Comparison of ENCODE assay signal across 35 mouse cellular contexts in the genomic region with DNA sequence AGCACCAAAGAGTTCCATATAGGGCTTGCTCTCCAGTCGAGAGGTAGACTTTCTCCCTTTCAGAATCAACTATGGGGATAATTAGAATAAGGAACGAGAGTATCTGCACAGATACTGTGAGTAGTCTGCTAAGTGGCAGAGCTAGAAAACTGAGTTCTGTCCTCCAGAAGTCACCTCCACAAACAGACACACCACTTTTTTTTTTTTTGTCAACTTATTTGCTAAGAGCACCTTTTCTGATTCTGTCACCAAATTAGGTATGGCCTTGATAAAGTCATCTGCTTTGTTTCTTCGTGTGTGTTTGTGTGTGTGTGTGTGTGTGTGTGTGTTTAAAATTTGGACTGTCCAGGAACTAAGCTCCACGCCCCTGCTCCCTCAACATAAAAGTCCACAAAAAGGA. TPM values are rescaled to one million over a fixed set of nuclear protein-coding genes. Genes with fewer than 3 reads are reported as not detected.
DNase-seq lines count a peak whose midpoint lies in the region; ATAC-seq and TF ChIP-seq lines count a peak whose summit lies in the region.
"Had no signal": no experiment of that assay in that cellular context is flagged by ENCODE, and none has a peak within 500 bp of the region (broad histone marks: within the 10 kb centered on the region; RNA-seq: fewer than 3 reads in every experiment).

No protein-coding gene starts in this region.

- peak overlapping the region; percentile 60; the same call in 1 of the 2 replicates for H3K4me2 ChIP-seq in forebrain, embryonic 13.5 days
- no peak overlapping the region for H3K4me2 ChIP-seq in forebrain, embryonic 16.5 days (ENCODE audit: low read length)
- peak overlapping the region; percentile 100 for H3K4me2 ChIP-seq in midbrain, embryonic 11.5 days
- H3K4me2 ChIP-seq in midbrain, embryonic 16.5 days (ENCODE audit: low read length) = peak overlapping the region; percentile 52
- H3K4me2 ChIP-seq: embryonic facial prominence, embryonic 12.5 days; hindbrain, embryonic 12.5 days; liver, embryonic 12.5 days; neural tube, embryonic 15.5 days; stomach, embryonic 15.5 days had no signal

- no peak for TF ChIP-seq POLR2A in brain, embryonic 14.5 days (IDR thresholded peaks at IDR 0.05; ENCODE audit: borderline replicate concordance, extremely low read depth, insufficient read depth, insufficient read length, poor library complexity, severe bottlenecking)

- 62% methylated on average over 4 of the region's 4 CpGs for WGBS in forebrain, embryonic 13.5 days
- 66% methylated on average over 4 of the region's 4 CpGs for WGBS in forebrain, embryonic 16.5 days
- WGBS in midbrain, embryonic 11.5 days = 34% methylated on average over 4 of the region's 4 CpGs
- WGBS in midbrain, embryonic 16.5 days = 30% methylated on average over 4 of the region's 4 CpGs
- 64% methylated on average over 4 of the region's 4 CpGs for WGBS in heart, embryonic 10.5 days

- peaks cover 93% of the 10 kb centered on the region for H3K27me3 ChIP-seq in forebrain, embryonic 13.5 days
- peaks cover 64% of the 10 kb centered on the region for H3K27me3 ChIP-seq in forebrain, embryonic 16.5 days (replicated peaks; ENCODE audit: control insufficient read depth, insufficient read depth, low read length)
- H3K27me3 ChIP-seq in midbrain, embryonic 11.5 days (ENCODE audit: control insufficient read depth, insufficient read depth, low read length) = no peaks in the 10 kb centered on the region
- peaks cover 20% of the 10 kb centered on the region for H3K27me3 ChIP-seq in midbrain, embryonic 16.5 days (ENCODE audit: control insufficient read depth, insufficient read depth, low read depth, low read length)
- H3K27me3 ChIP-seq in heart, embryonic 10.5 days (ENCODE audit: insufficient read depth, poor library complexity, severe bottlenecking) = peaks cover 99% of the 10 kb centered on the region

- TF ChIP-seq CTCF in brain, embryonic 14.5 days (IDR thresholded peaks at IDR 0.05; ENCODE audit: borderline replicate concordance, extremely low read depth, insufficient read depth, insufficient read length) = no peak

- peak; percentile 3 for DNase-seq in brain, embryonic 14.5 days (ENCODE audit: low read depth)
- peak; percentile 87 for DNase-seq in midbrain, embryonic 11.5 days (ENCODE audit: low spot score, missing footprints)
- no peak for DNase-seq in heart, embryonic 10.5 days (ENCODE audit: low spot score)
- no peak for DNase-seq in adrenal gland, postnatal 14 days
- DNase-seq: adrenal gland, adult 2 months; cerebellum, adult 9-10 months; cerebellum, postnatal 36 days; gastrocnemius, postnatal 10 days; heart, postnatal 14 days; kidney, postnatal 14 days; left cerebral cortex, postnatal 4 days; liver, postnatal 0 days; lung, postnatal 4 days; retina, postnatal 1 day; right cerebral cortex, postnatal 14 days; thymus, postnatal 14 days had no signal

- peaks cover 35% of the 10 kb centered on the region for H3K4me1 ChIP-seq in forebrain, embryonic 13.5 days
- peaks cover 6% of the 10 kb centered on the region; the same call in 1 of the 2 replicates for H3K4me1 ChIP-seq in forebrain, embryonic 16.5 days (replicated peaks; ENCODE audit: control insufficient read depth, insufficient read depth, low read length)
- peaks cover 52% of the 10 kb centered on the region for H3K4me1 ChIP-seq in midbrain, embryonic 11.5 days (ENCODE audit: control insufficient read depth, insufficient read depth, low read length)
- H3K4me1 ChIP-seq in midbrain, embryonic 16.5 days (ENCODE audit: control insufficient read depth, insufficient read depth, low read length) = peaks cover 4% of the 10 kb centered on the region; the same call in 1 of the 2 replicates
- H3K4me1 ChIP-seq in heart, embryonic 10.5 days = peaks cover 9% of the 10 kb centered on the region
- H3K4me1 ChIP-seq: embryonic facial prominence, embryonic 12.5 days; neural tube, embryonic 15.5 days had no signal

- no peak overlapping the region for H3K4me3 ChIP-seq in forebrain, embryonic 13.5 days
- H3K4me3 ChIP-seq in forebrain, embryonic 16.5 days (replicated peaks; ENCODE audit: low read length) = no peak overlapping the region
- H3K4me3 ChIP-seq in midbrain, embryonic 11.5 days (ENCODE audit: low read depth, low read length) = peak overlapping the region; percentile 95
- H3K4me3 ChIP-seq in midbrain, embryonic 16.5 days (ENCODE audit: low read depth, low read length) = peak overlapping the region; percentile 38; the same call in 1 of the 2 replicates
- H3K4me3 ChIP-seq in heart, embryonic 10.5 days = no peak overlapping the region
- H3K4me3 ChIP-seq: embryonic facial prominence, embryonic 12.5 days; hindbrain, embryonic 12.5 days; left cerebral cortex, adult 2 months; liver, embryonic 12.5 days; megakaryocyte, embryonic 14.5 days; neural tube, embryonic 15.5 days; stomach, embryonic 15.5 days had no signal

- no peak for ATAC-seq in forebrain, embryonic 13.5 days
- ATAC-seq in forebrain, embryonic 16.5 days = no peak
- ATAC-seq in midbrain, embryonic 11.5 days (ENCODE audit: low FRiP score) = no peak
- no peak for ATAC-seq in midbrain, embryonic 16.5 days
- ATAC-seq: activated CD4-positive, CD25-positive, alpha-beta regulatory T cell, adult 4 months; CD4-positive, CD25-positive, alpha-beta regulatory T cell, adult 4 months; intestine, postnatal 0 days; liver, embryonic 12.5 days; liver, postnatal 0 days had no signal

- H3K36me3 ChIP-seq in forebrain, embryonic 13.5 days (ENCODE audit: poor library complexity, severe bottlenecking) = no peaks in the 10 kb centered on the region
- no peaks in the 10 kb centered on the region for H3K36me3 ChIP-seq in forebrain, embryonic 16.5 days (ENCODE audit: control insufficient read depth, insufficient read depth)
- H3K36me3 ChIP-seq in midbrain, embryonic 11.5 days (ENCODE audit: control insufficient read depth, insufficient read depth, low read length) = peaks cover 7% of the 10 kb centered on the region; the same call in 1 of the 2 replicates
- no peaks in the 10 kb centered on the region for H3K36me3 ChIP-seq in midbrain, embryonic 16.5 days (ENCODE audit: control insufficient read depth, insufficient read depth, low read length)
- no peaks in the 10 kb centered on the region for H3K36me3 ChIP-seq in heart, embryonic 10.5 days
- H3K36me3 ChIP-seq: embryonic facial prominence, embryonic 12.5 days; hindbrain, embryonic 12.5 days; liver, embryonic 12.5 days; neural tube, embryonic 15.5 days; stomach, embryonic 15.5 days had no signal

- H3K9ac ChIP-seq in forebrain, embryonic 13.5 days = no peak overlapping the region
- H3K9ac ChIP-seq in forebrain, embryonic 16.5 days (replicated peaks; ENCODE audit: low read depth, low read length) = no peak overlapping the region
- H3K9ac ChIP-seq in midbrain, embryonic 11.5 days (ENCODE audit: low read length) = peak overlapping the region; percentile 100
- no peak overlapping the region for H3K9ac ChIP-seq in midbrain, embryonic 16.5 days (ENCODE audit: low read depth, low read length)
- H3K9ac ChIP-seq: embryonic facial prominence, embryonic 12.5 days; hindbrain, embryonic 12.5 days; liver, embryonic 12.5 days; liver, postnatal 0 days; neural tube, embryonic 15.5 days; stomach, embryonic 15.5 days had no signal

- no peak overlapping the region for H3K27ac ChIP-seq in forebrain, embryonic 13.5 days
- H3K27ac ChIP-seq in forebrain, embryonic 16.5 days (ENCODE audit: low read length) = no peak overlapping the region
- no peak overlapping the region; the same call in 1 of the 2 replicates for H3K27ac ChIP-seq in midbrain, embryonic 11.5 days (ENCODE audit: low read depth, low read length)
- peak overlapping the region; percentile 71 for H3K27ac ChIP-seq in midbrain, embryonic 16.5 days (ENCODE audit: low read length)
- no peak overlapping the region for H3K27ac ChIP-seq in heart, embryonic 10.5 days
- H3K27ac ChIP-seq: embryonic facial prominence, embryonic 12.5 days; hindbrain, embryonic 12.5 days; left cerebral cortex, adult 2 months; liver, embryonic 12.5 days; neural tube, embryonic 15.5 days; stomach, embryonic 15.5 days had no signal

- no peaks in the 10 kb centered on the region for H3K9me3 ChIP-seq in forebrain, embryonic 13.5 days (replicated peaks)
- no peaks in the 10 kb centered on the region for H3K9me3 ChIP-seq in forebrain, embryonic 16.5 days (ENCODE audit: control insufficient read depth, low read length)
- no peaks in the 10 kb centered on the region for H3K9me3 ChIP-seq in midbrain, embryonic 11.5 days (ENCODE audit: control insufficient read depth, low read length)
- H3K9me3 ChIP-seq in midbrain, embryonic 16.5 days (replicated peaks; ENCODE audit: control insufficient read depth, low read length, poor library complexity, severe bottlenecking) = no peaks in the 10 kb centered on the region
- no peaks in the 10 kb centered on the region for H3K9me3 ChIP-seq in heart, embryonic 10.5 days
- H3K9me3 ChIP-seq: embryonic facial prominence, embryonic 12.5 days; hindbrain, embryonic 12.5 days; liver, embryonic 12.5 days; neural tube, embryonic 15.5 days; stomach, embryonic 15.5 days had no signal

RNA-seq across cellular contexts. Expression of a gene that starts 13.0 kb away (rescaled TPM):
- polyA plus RNA-seq in forebrain, embryonic 13.5 days (2015; fragmentation: Nextera tagmentation; extraction: Ambion mirVana) = 24.9 and 36.8 TPM in 2 replicates
- 9.3 and 9.9 TPM in 2 replicates for polyA plus RNA-seq in forebrain, embryonic 16.5 days (2015; fragmentation: Nextera tagmentation; extraction: Ambion mirVana)
- polyA plus RNA-seq in brain, embryonic 14.5 days (2012; rRNA removed) = 44.7 and 65.6 TPM in 2 replicates
- polyA plus RNA-seq in midbrain, embryonic 11.5 days (2014; fragmentation: Nextera tagmentation; extraction: Ambion mirVana) = 229 and 230 TPM in 2 replicates
- polyA plus RNA-seq in midbrain, embryonic 16.5 days (2015; fragmentation: Nextera tagmentation; extraction: Ambion mirVana) = 69.3 and 79.5 TPM in 2 replicates
- 0.20 and 0.57 TPM in 2 replicates for polyA plus RNA-seq in heart, embryonic 10.5 days (2016; fragmentation: Nextera tagmentation; extraction: Ambion mirVana)
- total RNA-seq in adrenal gland, postnatal 14 days (2021) = not detected in 2 replicates
- total RNA-seq: adrenal gland, adult 2 months; adrenal gland, postnatal 4 days; gastrocnemius, postnatal 10 days; heart, postnatal 14 days had no signal
- polyA plus RNA-seq: adrenal gland, adult 2 months; CD4-positive, CD25-positive, alpha-beta regulatory T cell, adult 4 months; gonadal fat pad, adult 2 months; heart, embryonic 14.5 days; intestine, postnatal 0 days; kidney, embryonic 14.5 days; liver, embryonic 12.5 days; liver, postnatal 0 days; lung, embryonic 16.5 days; urinary bladder, adult 2 months had no signal

Comparison
In these comparisons a context has a peak if more than half of its experiments do, and no peak if none do; other contexts are left out.
1. H3K4me3 ChIP-seq: peak in midbrain, embryonic 11.5 days (single experiment) and midbrain, embryonic 16.5 days (single experiment); none in forebrain, embryonic 13.5 days (single experiment), forebrain, embryonic 16.5 days (single experiment) and heart, embryonic 10.5 days (single experiment).
2. DNase-seq: peak in brain, embryonic 14.5 days (single experiment) and midbrain, embryonic 11.5 days (single experiment); none in heart, embryonic 10.5 days (single experiment) and adrenal gland, postnatal 14 days (single experiment).